Mouse (Mus musculus): ENCODE measurements at regions not wholly inside any gene's neighbourhood (a gene's known extent, or its start where the extent isn't known, plus 50 kb on each side); places are given as distances from the start of the nearest gene placed in this dataset.

DNA sequence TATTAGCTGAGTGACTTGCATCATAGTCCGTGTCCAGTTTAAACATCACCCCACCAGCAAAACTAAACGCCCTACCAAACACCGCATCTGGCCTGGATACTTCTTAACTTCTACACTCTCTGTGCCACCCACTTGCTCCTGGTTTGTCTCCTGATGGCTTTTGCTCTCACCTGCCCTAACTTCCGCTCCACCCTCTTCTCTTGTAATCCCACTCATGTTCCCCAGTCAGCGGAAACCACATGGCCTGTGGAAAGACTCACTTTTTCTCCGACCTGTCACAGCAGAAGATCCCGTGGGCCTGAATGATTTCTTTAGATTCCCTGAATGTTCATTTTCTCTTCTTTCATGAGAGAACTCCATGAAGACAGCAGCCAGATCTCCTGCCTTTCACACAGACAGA is 86.1 kb upstream of the Lgalsl start:
- in situ Hi-C loops (cut with MboI; ENCODE audit: unreplicated experiment in 2 of 2) = loop anchor here (5.0 to 25.0 kb wide), 10 partner anchors 170 to 1092 kb away; no protein-coding TSS in a partner anchor

DNA sequence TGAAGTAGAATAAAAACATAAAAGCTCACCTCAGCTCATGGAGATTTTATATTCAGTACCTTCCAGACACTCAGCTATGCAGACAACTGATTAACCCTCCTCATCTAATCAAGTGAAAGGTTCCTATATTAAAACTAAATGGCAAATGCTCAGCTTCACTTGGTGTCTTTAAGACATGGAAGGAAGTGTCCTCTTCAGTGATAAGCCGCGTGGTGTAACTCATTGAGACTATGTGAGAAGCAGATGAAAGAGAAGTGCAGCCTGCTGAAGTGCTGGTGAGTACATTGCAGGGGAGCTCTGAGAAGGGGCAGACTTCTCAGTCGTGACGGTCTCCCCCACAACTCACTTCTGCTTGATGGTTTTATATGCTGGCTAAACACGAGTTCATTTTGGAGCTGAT is 86.6 kb upstream of the Lgalsl start:
- in situ Hi-C loops (cut with MboI; ENCODE audit: unreplicated experiment in 2 of 2) = loop anchor here (5.0 to 25.0 kb wide), 10 partner anchors 170 to 1093 kb away; no protein-coding TSS in a partner anchor

GRCm38 (mm10) chr11:20923115-20923514 is 92.3 kb upstream of the Lgalsl start:
- in situ Hi-C loops (cut with MboI; ENCODE audit: unreplicated experiment in 2 of 2) = loop anchor here (25.0 kb wide), 4 partner anchors 261 to 661 kb away; no protein-coding TSS in a partner anchor

GRCm38 (mm10) chr11:20929426-20929825 is 98.6 kb upstream of the Lgalsl start:
- in situ Hi-C loops (cut with MboI; ENCODE audit: unreplicated experiment in 2 of 2) = no loop called here

- in situ Hi-C loops (cut with MboI; ENCODE audit: unreplicated experiment in 2 of 2) = no loop called here
Observed at GRCm38 (mm10) chr11:20930045-20930444, 99.2 kb upstream of the Lgalsl start.

DNA sequence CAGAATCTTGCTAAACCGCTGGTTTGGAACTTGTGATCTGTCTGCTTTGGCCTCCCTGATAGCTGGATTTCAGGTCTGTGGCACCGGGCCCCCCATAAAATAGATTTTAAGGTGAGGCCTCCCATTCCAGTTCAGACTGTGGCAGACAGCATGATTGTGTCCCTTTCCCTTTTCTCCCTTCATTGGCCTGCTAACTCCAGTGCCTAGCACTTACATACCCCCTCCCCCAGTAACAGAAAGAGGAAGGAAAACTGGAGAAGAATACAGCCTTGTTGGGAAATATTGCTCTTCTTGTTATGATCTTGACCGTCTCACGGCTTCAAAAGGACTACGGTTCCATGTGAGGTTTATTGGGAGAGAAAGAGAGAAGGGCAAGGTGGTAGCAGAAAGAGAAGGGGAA is 99.7 kb upstream of the Lgalsl start:
- in situ Hi-C loops (cut with MboI; ENCODE audit: unreplicated experiment in 2 of 2) = no loop called here

GRCm38 (mm10) chr11:20934191-20935062 is 103.6 kb upstream of the Lgalsl start:
- in situ Hi-C loops (cut with MboI; ENCODE audit: unreplicated experiment in 2 of 2) = no loop called here

GRCm38 (mm10) chr11:20935063-20935370 is 104.2 kb upstream of the Lgalsl start:
- in situ Hi-C loops (cut with MboI; ENCODE audit: unreplicated experiment in 2 of 2) = no loop called here

DNA sequence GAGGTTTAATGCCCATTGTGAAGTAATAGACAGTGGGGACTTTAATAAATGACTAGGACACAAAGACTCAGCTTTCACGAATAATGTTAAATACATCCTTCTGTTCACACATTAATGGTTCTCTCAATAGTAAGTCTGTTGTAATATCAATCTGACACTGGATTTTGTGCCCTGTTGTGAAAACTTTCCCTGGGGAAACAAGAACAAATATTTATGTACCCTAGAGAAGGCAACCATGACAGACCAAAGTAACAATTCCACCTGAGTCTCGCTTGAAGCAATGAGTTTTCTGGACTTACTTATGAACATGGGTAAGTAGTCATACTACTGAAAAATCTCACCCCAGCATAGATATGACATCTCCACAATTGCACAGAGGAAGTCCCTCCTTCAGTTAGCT is 105.1 kb upstream of the Lgalsl start:
- in situ Hi-C loops (cut with MboI; ENCODE audit: unreplicated experiment in 2 of 2) = no loop called here

- in situ Hi-C loops (cut with MboI; ENCODE audit: unreplicated experiment in 2 of 2) = no loop called here
Observed at GRCm38 (mm10) chr11:20936996-20937395, 106.1 kb upstream of the Lgalsl start.

GRCm38 (mm10) chr11:20937942-20938341 is 107.1 kb upstream of the Lgalsl start:
- in situ Hi-C loops (cut with MboI; ENCODE audit: unreplicated experiment in 2 of 2) = no loop called here

GRCm38 (mm10) chr11:20939644-20940043 is 108.8 kb upstream of the Lgalsl start:
- in situ Hi-C loops (cut with MboI; ENCODE audit: unreplicated experiment in 2 of 2) = no loop called here

- in situ Hi-C loops (cut with MboI; ENCODE audit: unreplicated experiment in 2 of 2) = no loop called here
Observed at GRCm38 (mm10) chr11:20941546-20941945, 110.7 kb upstream of the Lgalsl start.

DNA sequence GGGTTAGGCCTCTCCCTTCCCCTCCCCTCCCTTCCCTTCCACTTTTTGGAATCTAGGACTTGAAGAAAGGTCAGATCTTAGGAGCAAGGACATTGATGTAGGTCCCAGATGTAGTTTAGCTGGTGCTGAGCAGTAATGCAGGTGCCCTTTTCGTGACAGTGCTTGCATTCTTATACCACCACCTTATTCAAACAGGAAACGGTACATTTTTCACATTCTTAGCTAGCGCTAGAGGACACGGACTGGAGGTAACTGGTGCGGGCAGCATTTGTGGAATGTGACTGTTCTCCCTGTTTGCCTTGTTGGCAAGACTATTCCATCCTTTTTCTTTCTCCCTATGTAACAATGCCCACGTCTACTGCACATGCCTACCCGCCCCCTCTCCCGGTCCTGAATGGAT is 124.7 kb upstream of the Lgalsl start:
- in situ Hi-C loops (cut with MboI; ENCODE audit: unreplicated experiment in 2 of 2) = loop anchor here in 1 of 2 experiments (10.0 kb wide), 1 partner anchor 129 kb away; no protein-coding TSS in a partner anchor

DNA sequence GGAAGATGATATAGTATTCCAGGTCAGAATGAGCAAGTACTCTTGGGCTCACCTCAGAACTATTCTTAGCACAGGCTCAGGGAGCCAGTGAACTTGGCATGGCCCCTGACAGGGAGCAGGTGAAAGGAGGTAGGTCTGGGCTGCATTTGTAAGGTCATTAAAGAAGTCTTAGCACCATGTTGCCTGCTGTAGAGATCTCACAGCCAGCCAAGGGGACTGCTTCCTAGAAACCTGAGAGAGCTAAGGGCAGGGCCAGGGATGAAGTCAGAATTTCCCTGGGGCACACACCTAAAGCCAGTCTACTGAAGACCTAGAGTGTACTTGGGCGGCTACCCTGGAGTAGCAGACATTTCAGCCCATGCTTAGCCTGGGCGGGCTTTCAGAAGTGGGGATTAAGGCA is 126.9 kb upstream of the Lgalsl start:
- in situ Hi-C loops (cut with MboI; ENCODE audit: unreplicated experiment in 2 of 2) = loop anchor here in 1 of 2 experiments (10.0 kb wide), 1 partner anchor 127 kb away; no protein-coding TSS in a partner anchor

DNA sequence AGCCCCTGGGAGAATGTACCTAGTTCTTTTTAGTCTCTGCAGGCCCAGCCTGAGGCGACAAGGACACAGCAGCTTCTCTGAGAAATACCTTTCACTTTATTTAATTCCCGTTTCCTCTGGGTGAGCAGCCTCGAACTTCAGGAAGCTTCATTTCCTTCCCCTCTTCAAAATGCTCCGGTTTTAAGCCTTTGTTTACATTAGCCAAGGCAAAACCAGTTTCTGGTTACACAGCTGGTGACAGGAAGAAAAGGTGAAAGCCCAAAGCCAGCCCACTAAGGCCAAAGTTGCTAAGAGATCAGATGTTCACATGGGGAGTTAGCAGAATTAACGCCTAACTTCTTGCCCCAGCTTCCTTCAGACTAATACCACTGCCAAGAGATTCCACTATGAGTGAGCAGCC is 127.4 kb upstream of the Lgalsl start:
- in situ Hi-C loops (cut with MboI; ENCODE audit: unreplicated experiment in 2 of 2) = loop anchor here in 1 of 2 experiments (10.0 kb wide), 1 partner anchor 127 kb away; no protein-coding TSS in a partner anchor

GRCm38 (mm10) chr11:20960066-20960465 is 129.2 kb upstream of the Lgalsl start:
- in situ Hi-C loops (cut with MboI; ENCODE audit: unreplicated experiment in 2 of 2) = no loop called here

- in situ Hi-C loops (cut with MboI; ENCODE audit: unreplicated experiment in 2 of 2) = no loop called here
Observed at GRCm38 (mm10) chr11:20960750-20961149, 129.9 kb upstream of the Lgalsl start.

GRCm38 (mm10) chr11:20961626-20962025 is 129.5 kb upstream of the Peli1 start:
- in situ Hi-C loops (cut with MboI; ENCODE audit: unreplicated experiment in 2 of 2) = no loop called here

GRCm38 (mm10) chr11:20965575-20966239 is 125.4 kb upstream of the Peli1 start:
- in situ Hi-C loops (cut with MboI; ENCODE audit: unreplicated experiment in 2 of 2) = no loop called here

DNA sequence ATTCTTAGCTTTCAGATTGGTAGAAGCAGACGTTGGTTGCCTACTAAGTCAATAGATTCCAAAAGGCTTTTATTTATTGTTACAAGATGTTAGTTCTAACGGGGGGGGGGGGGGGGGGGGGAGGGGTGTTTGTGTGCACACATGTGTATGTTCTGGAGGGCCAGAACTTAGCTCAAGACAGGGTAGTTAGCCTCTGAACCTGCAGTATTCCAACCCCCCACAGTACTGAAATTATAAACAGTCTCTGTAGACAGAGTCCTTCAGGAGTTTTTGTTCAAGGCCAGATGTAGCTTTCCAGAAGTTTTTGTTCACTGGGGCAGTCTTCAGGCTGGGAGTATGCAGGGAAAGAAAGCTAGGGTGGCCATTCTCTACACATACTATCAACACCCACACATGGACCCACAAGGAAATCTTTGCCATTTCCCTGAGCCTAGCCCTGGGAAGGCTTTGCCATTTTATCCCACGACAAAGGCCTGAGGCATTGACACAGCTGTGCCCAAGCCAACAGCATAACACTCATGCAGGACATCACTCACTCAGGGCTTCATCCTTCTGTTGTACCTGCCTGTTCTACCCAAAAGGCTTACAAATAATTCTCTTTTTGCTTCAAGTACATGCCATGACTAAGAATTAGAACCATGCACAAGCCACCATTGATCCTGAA is 123.6 kb upstream of the Peli1 start:
- in situ Hi-C loops (cut with MboI; ENCODE audit: unreplicated experiment in 2 of 2) = no loop called here

Measured in v-Abl transformed pro-B cells (cell line).